Mouse (Mus musculus) midbrain, embryonic 15.5 days (tissue): ENCODE data around the gene Plxnc1. TPM values are rescaled to one million over a fixed set of nuclear protein-coding genes. Genes with fewer than 3 reads are reported as not detected.

ENCODE experiments used
- ATAC-seq: fragments of 200-750 bp; cut with Nextera tagmentation; replicated peaks from 2 replicates; pipeline ENCODE4 v1.8.0; 2017; ENCODE audit warnings: moderate TSS enrichment
- H3K27ac ChIP-seq: fragments of 300-500 bp; sonication (generic); 2 replicates; pipeline ENCODE4 v1.5.1; 2015; ENCODE audit warnings: mild to moderate bottlenecking, inconsistent platforms
- H3K27me3 ChIP-seq: fragments of 300-500 bp; sonication (generic); replicated peaks from 2 replicates; pipeline ENCODE4 v1.6.1; 2015; ENCODE audit warnings: inconsistent platforms
- H3K36me3 ChIP-seq: fragments of 300-500 bp; sonication (generic); replicated peaks from 2 replicates; pipeline ENCODE4 v1.6.1; 2015; ENCODE audit warnings: inconsistent platforms
- H3K4me1 ChIP-seq: fragments of 300-500 bp; sonication (generic); 2 replicates; pipeline ENCODE4 v1.6.1; 2015; ENCODE audit warnings: inconsistent platforms
- H3K4me2 ChIP-seq: fragments of 300-500 bp; sonication (generic); 2 replicates; pipeline ENCODE4 v1.6.1; 2015; ENCODE audit warnings: inconsistent platforms, mild to moderate bottlenecking, moderate library complexity
- H3K4me3 ChIP-seq: fragments of 300-500 bp; sonication (generic); 2 replicates; pipeline ENCODE4 v1.5.1; 2015; ENCODE audit warnings: mild to moderate bottlenecking, inconsistent platforms
- H3K9ac ChIP-seq: fragments of 300-500 bp; sonication (generic); 2 replicates; pipeline ENCODE4 v1.6.1; 2015; ENCODE audit warnings: mild to moderate bottlenecking, inconsistent platforms
- H3K9me3 ChIP-seq: fragments of 300-500 bp; sonication (generic); 2 replicates; pipeline ENCODE4 v1.6.1; 2016; ENCODE audit warnings: inconsistent platforms
- WGBS: fragments of 180-500 bp; shearing (Covaris S2); methylation state at CpG from one replicate; pipeline ENCODE4 v1.1.7; 2015; ENCODE audit warnings: mixed read lengths; 5-methylcytosine and 5-hydroxymethylcytosine counted together
- polyA plus RNA-seq: library from polyadenylated mRNA; unstranded; fragments of >200 nt; fragmentation: Nextera tagmentation; extraction: Ambion mirVana; gene quantifications from 2 replicates; pipeline ENCODE4 v1.2.1, GENCODE M21; 2015

Plxnc1 gene
- polyA plus RNA-seq, 1 experiment from 2014 or later = 18.2 TPM

DNA sequence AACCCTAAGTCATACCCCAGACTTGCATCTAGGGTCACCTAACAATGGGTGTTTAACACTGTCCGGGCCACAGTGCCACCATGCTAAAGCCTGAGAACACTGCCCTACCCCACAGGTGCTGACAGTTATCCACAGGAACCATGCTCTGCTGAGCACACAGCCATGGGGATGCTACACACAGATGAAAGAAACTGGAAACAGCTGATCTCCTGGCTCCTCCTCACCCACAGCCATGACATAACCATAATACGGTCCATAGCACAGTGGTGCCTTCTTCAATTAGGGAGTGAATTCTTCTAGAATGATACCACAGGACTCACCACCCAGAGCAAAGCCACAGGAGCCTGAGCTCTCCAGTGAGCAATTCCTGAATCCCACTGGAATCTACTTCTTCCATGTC, 118.7 kb downstream of the Plxnc1 start:
- Histone ChIP-seq H3K36me3 (0 out of 2 replicates have a peak, but pooled peaks cover 3% of the 10 kb centered on the region), H3K9me3 (no peaks in the 10 kb centered on the region), H3K4me2 (no peak overlapping the region), H3K27me3 (no peaks in the 10 kb centered on the region), H3K27ac (no peak overlapping the region), H3K4me3 (no peak overlapping the region), H3K9ac (no peak overlapping the region), H3K4me1 (peaks cover 22% of the 10 kb centered on the region; the same call in 1 of the 2 replicates)
- 88% methylated on average over 2 of the region's 2 CpGs for WGBS
- no peak for ATAC-seq

DNA sequence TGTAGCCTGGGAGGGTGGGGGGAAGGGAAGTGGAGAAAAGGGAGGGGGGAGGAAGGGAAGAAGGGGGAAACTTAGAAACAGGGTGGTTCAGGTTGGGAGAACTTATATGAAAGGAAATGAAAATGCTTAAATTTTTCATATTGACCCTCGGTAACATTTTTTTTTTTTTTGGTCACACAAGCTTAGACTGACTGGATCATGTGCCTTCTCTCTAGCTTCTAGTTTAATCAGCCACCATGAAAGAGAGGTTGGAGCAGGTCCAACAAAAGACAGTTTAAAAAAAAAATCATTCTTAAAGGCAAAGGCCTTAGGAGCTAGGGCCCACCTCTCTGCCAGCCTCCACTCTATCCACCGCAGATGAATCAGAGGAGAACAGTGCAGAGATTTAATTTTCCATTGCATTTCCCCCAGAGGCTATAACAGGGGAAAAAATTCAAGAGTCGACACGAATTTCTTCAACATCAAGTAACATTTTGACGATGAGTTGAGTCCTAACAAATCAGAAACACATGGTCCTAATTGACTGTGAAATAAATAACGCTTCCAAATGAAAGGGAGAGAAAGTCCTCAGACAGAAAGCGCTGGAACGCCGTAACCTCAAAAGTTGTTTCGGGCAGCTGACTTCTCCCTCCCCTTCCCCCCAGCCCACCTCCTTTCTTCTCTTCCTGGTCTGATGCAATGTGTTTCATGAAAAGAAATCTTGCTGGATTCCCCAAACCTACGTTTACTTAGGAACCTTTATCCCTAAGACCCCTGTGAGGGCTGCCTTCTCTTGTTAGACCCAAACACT, 120.5 kb downstream of the Plxnc1 start:
- Histone ChIP-seq H3K4me1 (peaks cover 14% of the 10 kb centered on the region; the same call in 1 of the 2 replicates), H3K9ac (no peak overlapping the region), H3K36me3 (0 out of 2 replicates have a peak, but pooled peaks cover 5% of the 10 kb centered on the region), H3K9me3 (no peaks in the 10 kb centered on the region), H3K27me3 (no peaks in the 10 kb centered on the region), H3K4me2 (no peak overlapping the region), H3K4me3 (no peak overlapping the region), H3K27ac (peak overlapping the region; percentile 6; the same call in 1 of the 2 replicates)
- ATAC-seq = no peak
- 59% methylated on average over 11 of the region's 11 CpGs for WGBS

DNA sequence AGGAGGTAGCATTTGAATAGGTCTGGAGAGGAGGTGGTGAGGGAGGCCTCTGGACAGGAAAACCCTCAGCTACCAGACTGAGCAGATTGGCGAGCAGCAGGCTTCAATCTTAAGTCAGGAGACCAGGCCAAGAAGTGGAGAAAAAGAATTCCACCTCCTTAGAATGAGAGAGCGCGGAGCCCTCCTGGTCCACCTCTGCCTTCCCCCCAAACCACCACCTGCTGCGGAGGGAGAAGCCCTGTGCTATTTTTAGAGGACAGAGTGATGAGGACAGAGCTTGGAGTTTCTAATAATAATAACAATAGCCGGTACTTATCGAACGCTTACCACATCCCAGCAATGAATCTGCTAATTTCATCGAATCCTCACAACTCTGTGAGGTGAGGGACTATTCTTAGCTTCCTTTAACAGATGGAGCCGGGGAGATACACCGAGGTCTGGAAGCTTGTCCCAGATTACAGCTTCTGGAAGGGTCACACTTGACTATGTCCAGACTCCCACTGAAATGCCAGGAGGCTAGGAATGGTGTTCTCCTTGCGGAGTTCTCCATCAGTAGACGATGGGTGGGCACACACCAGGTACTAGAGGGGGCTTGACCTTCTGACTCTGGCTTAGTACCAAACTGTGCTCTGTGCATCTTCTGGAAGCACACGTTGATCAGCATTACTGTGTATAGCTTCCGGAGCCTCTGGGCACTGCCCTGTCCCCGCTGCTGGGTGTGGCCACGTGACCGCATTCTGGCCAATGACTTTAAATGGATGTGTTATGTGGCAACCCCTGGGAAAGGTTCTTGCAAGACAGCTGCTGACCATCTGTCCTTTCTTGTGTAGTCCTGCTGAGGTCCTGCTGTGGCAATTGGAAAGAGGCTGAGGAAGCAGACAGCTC, 125.6 kb downstream of the Plxnc1 start:
- no peak overlapping the region for H3K4me3 ChIP-seq
- no peaks in the 10 kb centered on the region for H3K27me3 ChIP-seq
- no peaks in the 10 kb centered on the region for H3K9me3 ChIP-seq
- H3K9ac ChIP-seq = no peak overlapping the region
- peaks cover 10% of the 10 kb centered on the region for H3K4me1 ChIP-seq
- 92% methylated on average over 17 of the region's 17 CpGs for WGBS
- H3K4me2 ChIP-seq = no peak overlapping the region
- H3K27ac ChIP-seq = no peak overlapping the region
- ATAC-seq = no peak
- H3K36me3 ChIP-seq = 0 out of 2 replicates have a peak, but pooled peaks cover 3% of the 10 kb centered on the region

DNA sequence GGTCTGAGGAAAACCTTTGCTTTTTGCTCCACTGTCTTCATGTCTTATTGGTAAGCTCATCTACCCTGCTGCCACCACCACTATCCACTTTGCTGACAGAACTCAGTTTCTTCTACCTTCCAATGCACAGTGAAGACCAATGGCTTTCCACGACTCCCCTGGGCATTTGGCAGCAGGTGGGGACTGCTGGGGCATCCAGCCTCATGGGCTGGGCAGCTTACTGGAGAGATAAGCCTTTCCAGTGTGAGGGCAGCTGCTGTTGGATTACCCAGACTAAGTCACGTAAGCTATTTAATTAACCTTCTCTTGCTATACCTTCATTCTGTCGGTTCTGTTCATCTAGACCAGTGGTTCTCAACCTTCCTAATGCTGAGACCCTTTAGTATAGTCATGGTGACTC, 126.5 kb downstream of the Plxnc1 start:
- Histone ChIP-seq H3K4me2 (no peak overlapping the region), H3K4me3 (no peak overlapping the region), H3K9ac (no peak overlapping the region), H3K9me3 (no peaks in the 10 kb centered on the region), H3K27ac (no peak overlapping the region), H3K36me3 (0 out of 2 replicates have a peak, but pooled peaks cover 3% of the 10 kb centered on the region), H3K4me1 (peaks cover 7% of the 10 kb centered on the region; the same call in 1 of the 2 replicates), H3K27me3 (no peaks in the 10 kb centered on the region)
- 87% methylated on average over 3 of the region's 3 CpGs for WGBS
- no peak for ATAC-seq

DNA sequence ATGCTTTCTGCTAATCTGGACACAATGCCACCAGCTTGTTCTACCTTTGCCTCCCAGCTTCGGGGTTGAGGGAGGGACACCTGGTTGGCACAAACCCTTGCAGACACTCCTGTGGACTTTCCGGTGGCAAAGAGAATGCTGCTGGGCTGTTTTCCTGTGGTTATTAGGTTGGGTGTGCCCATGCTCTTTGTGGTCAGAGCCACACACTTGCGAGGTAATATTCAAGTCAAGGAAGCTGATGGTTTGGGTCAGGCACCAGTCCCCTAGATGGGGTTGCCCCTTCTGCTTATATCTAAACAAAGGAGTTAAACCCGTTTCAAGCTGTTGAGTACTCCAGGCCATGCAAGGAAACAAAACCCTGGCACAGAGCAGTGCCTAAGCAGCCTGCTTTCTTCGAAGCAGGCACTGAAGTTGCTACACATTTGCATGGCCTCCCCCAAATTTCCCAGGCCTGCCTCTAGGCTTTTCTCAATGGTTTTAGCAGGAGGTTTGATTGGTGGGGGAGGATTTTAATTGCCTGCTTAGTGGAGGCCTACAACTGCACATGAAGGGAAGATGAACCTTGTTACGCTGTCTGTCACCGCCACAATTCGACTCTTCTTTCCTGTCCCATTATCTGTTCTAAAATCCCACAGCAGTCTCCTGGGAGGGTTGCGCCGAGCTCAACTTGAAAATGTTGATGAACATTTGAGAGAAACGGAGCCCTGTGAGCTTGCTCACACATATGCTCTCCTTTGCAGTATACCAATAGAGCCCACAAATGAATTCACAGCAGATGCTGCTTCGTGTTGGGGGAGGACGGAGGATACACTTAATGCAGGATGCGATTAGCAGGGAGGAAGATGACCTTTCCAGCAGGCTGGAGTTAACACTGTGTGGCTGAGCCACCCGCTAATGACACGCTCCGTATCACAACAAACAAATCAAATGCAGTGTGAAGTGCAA, 132.5 kb downstream of the Plxnc1 start:
- Histone ChIP-seq H3K4me1 (peaks cover 20% of the 10 kb centered on the region), H3K4me2 (no peak overlapping the region), H3K27ac (peak overlapping the region; percentile 27), H3K9ac (no peak overlapping the region), H3K36me3 (0 out of 2 replicates have a peak, but pooled peaks cover 4% of the 10 kb centered on the region), H3K27me3 (no peaks in the 10 kb centered on the region), H3K4me3 (no peak overlapping the region), H3K9me3 (no peaks in the 10 kb centered on the region)
- WGBS = 48% methylated on average over 17 of the region's 17 CpGs
- peak; percentile 49; the same call in 1 of the 2 replicates for ATAC-seq

DNA sequence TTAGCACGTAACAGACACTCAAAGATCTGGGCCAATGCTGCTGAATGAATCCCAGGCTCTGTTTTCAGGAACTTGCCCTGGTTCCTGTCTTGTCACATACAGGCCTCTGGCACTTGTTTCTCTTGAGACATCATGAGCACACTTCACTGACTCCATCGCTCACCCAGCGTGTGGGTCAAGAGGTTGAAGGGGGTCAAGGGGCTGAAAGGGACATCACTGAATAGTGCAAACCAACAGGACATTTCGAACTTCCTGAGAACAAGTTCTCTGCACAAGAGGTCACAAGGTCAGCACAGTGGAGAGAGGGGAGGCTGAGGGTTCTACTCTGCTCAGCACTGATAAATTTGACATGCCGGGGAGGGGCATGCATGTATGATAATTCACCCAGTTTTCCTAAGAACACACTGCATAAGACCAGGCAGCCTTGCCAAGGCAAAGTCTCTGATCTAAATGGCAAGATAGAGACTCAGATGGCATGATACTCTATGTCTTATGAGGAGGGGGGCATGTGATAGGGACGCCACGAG, 134.6 kb downstream of the Plxnc1 start:
- Histone ChIP-seq H3K27ac (no peak overlapping the region), H3K4me2 (no peak overlapping the region), H3K9ac (no peak overlapping the region), H3K4me1 (peaks cover 15% of the 10 kb centered on the region), H3K9me3 (no peaks in the 10 kb centered on the region), H3K27me3 (no peaks in the 10 kb centered on the region), H3K4me3 (no peak overlapping the region), H3K36me3 (0 out of 2 replicates have a peak, but pooled peaks cover 4% of the 10 kb centered on the region)
- no peak for ATAC-seq
- 74% methylated on average over 7 of the region's 7 CpGs for WGBS

DNA sequence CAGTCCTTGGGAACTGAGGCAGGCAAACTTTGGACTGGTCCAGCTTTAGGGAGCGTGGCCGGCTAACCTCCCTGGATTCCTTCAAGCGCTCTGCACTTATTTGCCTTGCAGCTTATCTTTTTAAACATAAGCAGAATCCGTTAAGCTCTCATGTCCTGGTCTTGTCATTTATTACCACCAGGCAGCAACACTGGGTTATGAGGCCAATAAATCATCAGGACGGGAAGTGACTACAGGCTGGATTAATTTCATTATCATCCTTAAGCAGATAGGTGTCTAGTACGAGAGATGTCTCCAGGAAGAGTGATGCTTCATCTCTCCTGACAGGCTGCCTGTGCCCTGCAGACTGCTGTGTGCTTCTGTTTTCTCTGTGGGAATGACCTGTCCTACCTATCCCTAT, 136.4 kb downstream of the Plxnc1 start:
- peaks cover 13% of the 10 kb centered on the region for H3K4me1 ChIP-seq
- no peak overlapping the region for H3K4me3 ChIP-seq
- 0 out of 2 replicates have a peak, but pooled peaks cover 4% of the 10 kb centered on the region for H3K36me3 ChIP-seq
- no peaks in the 10 kb centered on the region for H3K9me3 ChIP-seq
- no peak overlapping the region for H3K27ac ChIP-seq
- no peak overlapping the region for H3K4me2 ChIP-seq
- WGBS = 70% methylated on average over 6 of the region's 6 CpGs
- ATAC-seq = no peak
- no peak overlapping the region for H3K9ac ChIP-seq
- no peaks in the 10 kb centered on the region for H3K27me3 ChIP-seq

DNA sequence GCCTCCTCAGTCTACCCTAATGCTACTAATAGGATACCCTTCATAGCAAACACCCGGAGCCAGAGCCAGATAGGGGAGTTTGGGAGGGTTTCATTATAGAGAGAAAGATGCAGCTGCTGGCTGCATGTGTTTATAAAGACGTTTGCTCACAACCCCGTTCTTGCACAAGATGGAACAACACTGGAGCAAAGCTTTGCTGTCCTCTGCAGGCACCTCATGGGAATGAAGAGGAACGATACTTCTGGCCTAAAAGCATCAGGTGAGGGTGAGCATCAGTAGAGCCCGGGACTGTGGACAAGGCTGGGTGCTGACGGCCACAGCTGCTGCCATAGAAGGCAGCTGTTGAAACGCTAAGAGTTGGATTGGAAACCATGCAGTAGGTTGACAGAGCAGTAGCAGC, 137.3 kb downstream of the Plxnc1 start:
- no peak overlapping the region for H3K4me2 ChIP-seq
- WGBS = 81% methylated on average over 7 of the region's 7 CpGs
- H3K36me3 ChIP-seq = 0 out of 2 replicates have a peak, but pooled peaks cover 4% of the 10 kb centered on the region
- H3K9ac ChIP-seq = no peak overlapping the region
- H3K9me3 ChIP-seq = no peaks in the 10 kb centered on the region
- peaks cover 6% of the 10 kb centered on the region for H3K4me1 ChIP-seq
- no peak overlapping the region for H3K27ac ChIP-seq
- H3K4me3 ChIP-seq = no peak overlapping the region
- H3K27me3 ChIP-seq = no peaks in the 10 kb centered on the region
- no peak for ATAC-seq

DNA sequence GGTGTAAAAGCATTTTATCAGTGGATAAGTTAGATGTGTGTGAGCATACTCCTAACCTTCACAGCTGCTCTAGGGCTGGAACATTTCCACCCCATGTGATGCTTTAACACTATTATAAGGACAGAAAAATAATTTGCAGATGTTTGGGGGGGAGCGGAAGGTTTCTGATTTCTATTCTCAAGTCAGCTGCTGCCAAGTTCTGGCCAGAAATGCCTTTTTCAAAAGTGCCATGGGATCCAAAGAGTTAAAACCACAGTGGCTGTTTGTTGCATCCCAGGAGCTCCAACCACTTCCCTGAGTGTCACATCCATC, 139.8 kb downstream of the Plxnc1 start:
- 98% methylated on average over 1 of the region's 1 CpGs for WGBS
- no peak overlapping the region for H3K9ac ChIP-seq
- H3K4me2 ChIP-seq = no peak overlapping the region
- H3K9me3 ChIP-seq = no peaks in the 10 kb centered on the region
- H3K4me1 ChIP-seq = no peaks in the 10 kb centered on the region
- no peak overlapping the region for H3K4me3 ChIP-seq
- no peak for ATAC-seq
- H3K27me3 ChIP-seq = no peaks in the 10 kb centered on the region
- H3K27ac ChIP-seq = no peak overlapping the region
- no peaks in the 10 kb centered on the region for H3K36me3 ChIP-seq

DNA sequence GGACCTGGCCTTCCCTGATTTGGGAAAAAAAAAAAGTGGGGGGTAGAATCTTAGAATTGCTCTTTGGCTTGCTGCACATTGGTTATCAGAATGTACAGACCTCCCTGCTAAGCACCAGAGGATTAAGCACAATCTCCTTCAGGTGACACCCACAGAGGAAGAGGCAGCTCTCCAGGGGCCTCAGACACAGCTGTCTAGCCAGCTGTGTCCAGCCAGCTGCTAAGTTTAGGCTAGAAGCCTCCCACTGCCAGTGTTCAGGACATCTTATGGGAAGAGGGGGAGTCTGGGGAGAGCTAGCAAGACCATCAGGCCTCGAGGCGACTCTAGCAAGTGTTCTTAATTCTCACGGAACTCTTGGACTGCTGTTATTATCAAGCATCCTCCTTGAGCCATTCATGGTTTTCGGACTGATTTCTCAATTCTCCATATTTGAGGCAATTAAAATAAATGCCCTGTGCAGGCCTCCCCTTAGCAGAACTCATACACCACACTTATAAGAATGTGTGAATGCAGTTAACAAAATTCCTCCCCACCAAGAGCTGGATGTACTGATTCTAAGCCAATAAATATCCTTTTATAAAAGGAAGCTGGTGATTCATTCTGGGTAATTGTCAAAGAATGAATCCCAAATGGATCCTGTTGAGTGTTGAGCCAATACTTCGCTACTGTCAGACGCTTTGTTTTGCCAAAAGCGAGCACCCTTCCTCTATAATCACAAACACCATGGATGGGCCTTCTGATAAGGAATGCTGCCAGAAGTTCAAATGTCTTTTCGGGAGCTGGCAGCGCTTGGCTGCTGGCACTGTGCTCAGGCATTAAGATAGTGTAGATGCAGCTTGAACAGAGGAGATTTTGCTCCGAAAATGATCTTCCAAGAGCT, 140.4 kb downstream of the Plxnc1 start:
- no peak overlapping the region for H3K9ac ChIP-seq
- WGBS = 77% methylated on average over 10 of the region's 10 CpGs
- H3K27me3 ChIP-seq = no peaks in the 10 kb centered on the region
- H3K4me3 ChIP-seq = no peak overlapping the region
- no peaks in the 10 kb centered on the region for H3K9me3 ChIP-seq
- no peak for ATAC-seq
- H3K36me3 ChIP-seq = no peaks in the 10 kb centered on the region
- H3K4me1 ChIP-seq = peaks cover 4% of the 10 kb centered on the region; the same call in 1 of the 2 replicates
- H3K27ac ChIP-seq = no peak overlapping the region
- H3K4me2 ChIP-seq = no peak overlapping the region
